Comparison of ENCODE assay signal across 1 mouse cellular context in the genomic region with DNA sequence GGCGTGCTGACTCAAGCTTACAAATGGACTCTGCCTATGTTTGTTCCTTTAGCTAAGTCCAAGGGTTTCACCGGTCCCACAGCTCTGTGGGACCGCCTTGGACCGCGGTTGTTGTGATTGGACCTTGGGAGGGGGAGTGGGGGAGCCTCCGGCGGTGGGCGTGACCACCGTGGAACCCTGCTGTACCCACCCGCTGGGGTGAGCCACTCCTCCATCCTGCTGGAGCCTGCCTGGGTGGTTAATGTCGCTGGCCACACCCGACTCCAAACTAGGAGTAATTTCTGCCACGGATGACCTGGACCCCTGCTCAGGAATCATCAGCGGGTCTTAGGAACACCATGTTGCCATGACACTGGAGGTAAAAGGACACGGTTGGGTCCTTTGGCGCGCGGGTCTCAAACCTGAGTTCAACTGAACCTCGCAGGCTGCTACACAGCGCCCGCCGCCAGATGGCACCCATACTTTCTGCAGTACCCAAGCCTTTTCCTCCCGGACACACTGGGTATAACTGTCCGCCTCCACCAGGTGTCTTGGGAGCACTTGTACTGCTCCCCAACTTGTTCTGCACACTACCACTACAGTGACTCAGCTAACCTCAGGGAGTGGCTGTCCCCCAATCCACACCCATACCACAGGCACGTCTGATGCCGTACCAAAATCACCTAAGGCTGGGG.
TF ChIP-seq lines count a peak whose summit lies in the region.

No protein-coding gene starts in this region.

TF ChIP-seq in C2C12, 6 proteins besides CTCF, POLR2A, EP300 and RAD21:
- TF ChIP-seq CEBPB (IDR thresholded peaks at IDR 0.05; ENCODE audit: low read depth) (no peak), MYOD1 (IDR thresholded peaks at IDR 0.05; ENCODE audit: control insufficient read depth, insufficient read length, low read depth) (peak; percentile 41)
